Mouse (Mus musculus): ENCODE results near the gene Rsl1. TPM values are rescaled to one million over a fixed set of nuclear protein-coding genes. Genes with fewer than 3 reads are reported as not detected.

Gene Rsl1
- total RNA-seq (2023; ENCODE audit: inconsistent age): 10.3 to 17.8 TPM (median 12.6 TPM) in 4 replicates

DNA sequence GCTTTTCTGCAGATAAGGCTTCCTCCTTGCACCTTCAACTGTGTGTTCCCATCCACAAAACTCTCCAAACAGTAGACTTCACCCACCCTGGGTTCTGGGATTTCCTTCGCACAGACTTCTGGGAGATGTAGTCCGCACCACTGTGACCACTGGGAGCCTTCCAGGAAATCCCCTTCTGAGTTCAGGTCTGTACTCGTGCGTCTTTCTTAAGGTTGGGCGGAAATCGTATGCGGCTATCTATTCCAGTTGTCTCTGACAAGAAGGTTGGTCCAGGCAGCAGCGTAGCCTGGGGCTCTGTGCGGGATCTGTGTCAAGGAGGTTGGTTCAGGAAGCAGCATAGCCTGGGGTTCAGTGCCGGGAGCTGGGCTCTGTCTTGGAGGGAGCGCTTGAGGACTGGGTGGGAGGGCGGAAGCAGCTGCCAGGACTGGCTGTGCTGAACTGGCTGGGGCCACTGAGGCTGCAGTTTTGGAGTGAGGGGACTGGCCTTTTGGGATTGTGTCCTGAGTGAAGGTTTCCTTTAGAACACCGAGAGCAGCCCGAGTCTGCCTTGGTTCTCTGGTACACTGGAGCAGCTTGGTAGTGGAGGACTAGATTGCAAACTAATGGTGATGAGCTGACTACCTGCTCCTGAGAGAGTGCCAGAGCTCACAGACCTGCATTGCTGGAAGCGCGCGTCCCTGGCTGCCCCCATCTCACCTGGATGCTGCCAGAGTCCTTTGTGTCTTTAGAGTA lies at the start of gene Rsl1:
TSS of gene Rsl1 (plus strand) at position 192 of the 732 bp plus-strand sequence.

DNA sequence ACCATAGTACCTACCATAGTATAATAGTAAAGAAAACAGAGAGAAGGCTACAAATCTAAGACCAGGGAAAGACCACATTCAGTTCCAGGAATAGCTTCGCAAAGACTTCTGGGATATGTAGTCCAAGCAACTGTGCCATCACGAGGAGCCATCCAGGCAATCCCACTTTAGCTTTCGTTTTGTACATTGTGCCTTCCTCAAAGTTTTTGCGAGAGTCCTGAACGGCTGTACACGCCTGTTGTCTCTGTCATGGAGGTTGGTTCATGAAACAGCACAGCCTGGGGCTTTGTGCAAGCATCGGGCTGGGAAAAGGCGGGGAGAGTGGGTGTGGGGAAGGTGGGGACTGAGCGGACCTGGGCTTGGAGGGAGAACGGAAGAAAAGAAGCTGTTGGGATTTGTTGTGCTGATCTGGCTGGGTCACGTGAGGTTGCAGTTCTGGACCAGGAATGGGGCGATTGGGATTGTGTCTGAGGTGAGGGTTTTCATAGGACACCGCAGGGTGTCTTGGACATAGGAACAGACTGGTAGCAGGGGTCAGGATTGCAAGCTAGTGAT lies 21.4 kb downstream of the Rsl1 start, which contains the start of gene Zfp455:
TSS of gene Zfp455 (plus strand) at position 167 of the 555 bp plus-strand sequence.

Other genes with a start within 250 kb of the Rsl1 start
- gene Zfp712, start 112.0 kb upstream of the Rsl1 start, total RNA-seq (2023; ENCODE audit: inconsistent age): 4.5 to 6.4 TPM (median 5.5 TPM) in 4 replicates
- 0.51 to 2.5 TPM (median 2.0 TPM) in 3 of 4 replicates, not detected in the other for gene Zfp708, start 75.2 kb upstream of the Rsl1 start, total RNA-seq (2023; ENCODE audit: inconsistent age)
- 3.0 to 5.4 TPM (median 4.6 TPM) in 4 replicates for gene Gm28557, start 64.6 kb upstream of the Rsl1 start, total RNA-seq (2023; ENCODE audit: inconsistent age)
- 0.29 to 0.99 TPM (median 0.50 TPM) in 4 replicates for gene Rslcan18, start 56.9 kb upstream of the Rsl1 start, total RNA-seq (2023; ENCODE audit: inconsistent age)
- gene Zfp759, start 51.5 kb upstream of the Rsl1 start, total RNA-seq (2023; ENCODE audit: inconsistent age): 3.6 to 7.5 TPM (median 5.7 TPM) in 4 replicates
- gene Zfp455, start 21.3 kb downstream of the Rsl1 start, total RNA-seq (2023; ENCODE audit: inconsistent age): 2.8 to 3.3 TPM (median 3.1 TPM) in 4 replicates
- 2.3 to 3.8 TPM (median 2.9 TPM) in 4 replicates for gene Zfp458, start 105.3 kb downstream of the Rsl1 start, total RNA-seq (2023; ENCODE audit: inconsistent age)
- 2.0 to 3.5 TPM (median 2.8 TPM) in 4 replicates for gene Zfp457, start 133.3 kb downstream of the Rsl1 start, total RNA-seq (2023; ENCODE audit: inconsistent age)
- 11.3 to 16.0 TPM (median 13.5 TPM) in 4 replicates for gene Zfp595, start 159.4 kb downstream of the Rsl1 start, total RNA-seq (2023; ENCODE audit: inconsistent age)
- gene Gm28044, start 187.4 kb downstream of the Rsl1 start, total RNA-seq (2023; ENCODE audit: inconsistent age): 2.5 to 6.7 TPM (median 6.6 TPM) in 3 of 4 replicates, not detected in the other
- 7.8 to 9.4 TPM (median 7.9 TPM) in 4 replicates for gene Zfp953, start 187.4 kb downstream of the Rsl1 start, total RNA-seq (2023; ENCODE audit: inconsistent age)
- 2.2 to 4.9 TPM (median 4.1 TPM) in 4 replicates for gene Gm28041, start 202.6 kb downstream of the Rsl1 start, total RNA-seq (2023; ENCODE audit: inconsistent age)
- 7.2 to 10.0 TPM (median 9.6 TPM) in 4 replicates for gene Zfp456, start 202.6 kb downstream of the Rsl1 start, total RNA-seq (2023; ENCODE audit: inconsistent age)
- 12.8 to 16.8 TPM (median 14.1 TPM) in 4 replicates for gene Zfp429, start 226.6 kb downstream of the Rsl1 start, total RNA-seq (2023; ENCODE audit: inconsistent age)
- gene Zfp459, start 248.2 kb downstream of the Rsl1 start, total RNA-seq (2023; ENCODE audit: inconsistent age): 1.7 to 2.6 TPM (median 2.5 TPM) in 4 replicates

All from B cell, adult (primary cell).